Mouse (Mus musculus) cerebellum, adult 2 months (tissue): ENCODE measurements around the gene Atp8b3.

Experiments
- CTCF ChIP-seq: fragments of 200-500 bp; IDR thresholded peaks from 2 replicates; pipeline ENCODE4 v1.5.1; 2011; ENCODE audit warnings: low read depth, mild to moderate bottlenecking, control low read depth, low read length, moderate library complexity, borderline replicate concordance; ENCODE audit not compliant: insufficient read depth
- POLR2A ChIP-seq: fragments of 200-500 bp; IDR thresholded peaks from 2 replicates; pipeline ENCODE4 v1.6.1; 2011; ENCODE audit warnings: low read length, control low read depth, borderline replicate concordance; ENCODE audit not compliant: insufficient read depth

GRCm38 (mm10) chr10:80538180-80538579 lies 744 bp downstream of the Atp8b3 start:
- no peak for TF ChIP-seq POLR2A
- TF ChIP-seq CTCF, result no peak
